Mouse (Mus musculus) gastrocnemius, postnatal 4 days (tissue): Measurements from ENCODE around the gene Fut8. TPM values are rescaled to one million over a fixed set of nuclear protein-coding genes. Genes with fewer than 3 reads are reported as not detected.
"Not testable (repeated sequence)": the region's sequence is repeated elsewhere in the genome, so short reads cannot be mapped to it uniquely, and the experiment has no call there.

Experiments used
- DNase-seq, 2 experiments: peaks; one replicate each; pipeline ENCODE4 v3.0.0; 2021 to 2022; ENCODE audit warnings: low spot score in 2 of 2, mixed read lengths in 2 of 2
- total RNA-seq, 2 experiments: library from RNA; stranded (reverse); gene quantifications; 2 replicates each; pipeline ENCODE4 v1.2.3; 2021

The Fut8 gene
- total RNA-seq, 2 experiments from 2014 or later: 29.8 to 30.9 TPM

GRCm38 (mm10) chr12:77220616-77221015 is 17.3 kb upstream of the Fut8 start:
- DNase-seq: no peak

- no peak for DNase-seq
Observed at GRCm38 (mm10) chr12:77222272-77222874, 15.6 kb upstream of the Fut8 start.

- no peak for DNase-seq
Observed at GRCm38 (mm10) chr12:77223595-77223994, 14.3 kb upstream of the Fut8 start.

- no peak for DNase-seq
Observed at GRCm38 (mm10) chr12:77224121-77224520, 13.8 kb upstream of the Fut8 start.

GRCm38 (mm10) chr12:77224891-77225290 is 13.0 kb upstream of the Fut8 start:
- DNase-seq: no peak

GRCm38 (mm10) chr12:77225727-77226126 is 12.2 kb upstream of the Fut8 start:
- no peak for DNase-seq

- DNase-seq: no peak
Observed at GRCm38 (mm10) chr12:77235958-77236357, 2.0 kb upstream of the Fut8 start.

GRCm38 (mm10) chr12:77238531-77239389 is 835 bp downstream of the Fut8 start:
- peak; percentile 93 to 94 for DNase-seq

GRCm38 (mm10) chr12:77239390-77240061 is 1.6 kb downstream of the Fut8 start:
- DNase-seq: no peak

- DNase-seq: no peak
Observed at GRCm38 (mm10) chr12:77240372-77240771, 2.4 kb downstream of the Fut8 start.

GRCm38 (mm10) chr12:77240839-77241238 is 2.9 kb downstream of the Fut8 start:
- DNase-seq: no peak

GRCm38 (mm10) chr12:77262650-77263049 is 24.7 kb downstream of the Fut8 start:
- DNase-seq: no peak

GRCm38 (mm10) chr12:77263816-77264215 is 25.9 kb downstream of the Fut8 start:
- no peak for DNase-seq

- DNase-seq: no peak
Observed at GRCm38 (mm10) chr12:77270694-77271093, 32.8 kb downstream of the Fut8 start.

- no peak for DNase-seq
Observed at GRCm38 (mm10) chr12:77288507-77288906, 50.6 kb downstream of the Fut8 start.

GRCm38 (mm10) chr12:77291017-77291416 is 53.1 kb downstream of the Fut8 start:
- DNase-seq: no peak

GRCm38 (mm10) chr12:77291864-77292263 is 53.9 kb downstream of the Fut8 start:
- not testable (repeated sequence) for DNase-seq

GRCm38 (mm10) chr12:77292375-77293258 is 54.7 kb downstream of the Fut8 start:
- no peak for DNase-seq

- no peak for DNase-seq
Observed at GRCm38 (mm10) chr12:77296119-77296518, 58.2 kb downstream of the Fut8 start.

GRCm38 (mm10) chr12:77297114-77297513 is 59.2 kb downstream of the Fut8 start:
- DNase-seq: no peak

- no peak for DNase-seq
Observed at GRCm38 (mm10) chr12:77297858-77298257, 59.9 kb downstream of the Fut8 start.
